ENCODE assay signal across 10 mouse cellular contexts in the genomic region with DNA sequence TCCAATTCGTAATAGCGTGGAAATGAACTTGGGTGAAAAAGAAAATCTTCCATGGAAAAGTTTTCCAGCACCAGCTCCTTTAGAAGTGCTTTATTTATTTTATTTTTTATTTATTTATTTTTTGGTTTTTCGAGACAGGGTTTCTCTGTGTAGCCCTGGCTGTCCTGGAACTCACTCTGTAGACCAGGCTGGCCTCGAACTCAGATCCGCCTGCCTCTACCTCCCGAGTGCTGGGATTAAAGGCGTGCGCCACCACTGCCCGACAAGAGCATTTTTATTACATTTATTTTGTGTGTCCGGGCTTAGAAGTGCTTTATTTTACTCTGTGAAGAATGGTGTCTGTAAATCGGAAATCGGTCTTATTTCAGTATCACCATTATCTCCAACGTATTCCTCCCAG. TPM values are rescaled to one million over a fixed set of nuclear protein-coding genes. Genes with fewer than 3 reads are reported as not detected.
DNase-seq lines count a peak whose midpoint lies in the region; ATAC-seq and TF ChIP-seq lines count a peak whose summit lies in the region.
"Not testable (repeated sequence)": the region's sequence is repeated elsewhere in the genome, so short reads cannot be mapped to it uniquely, and the experiment has no call there.
"Had no signal": no experiment of that assay in that cellular context is flagged by ENCODE, and none has a peak within 500 bp of the region (broad histone marks: within the 10 kb centered on the region; RNA-seq: fewer than 3 reads in every experiment).

No protein-coding gene starts in this region.

- H3K36me3 ChIP-seq in ES-E14 (ENCODE audit: control insufficient read depth, insufficient read depth, low read length, poor library complexity, severe bottlenecking); hindbrain, embryonic 16.5 days (ENCODE audit: control insufficient read depth, insufficient read depth, low read length); liver, embryonic 14.5 days (replicated peaks; ENCODE audit: control insufficient read depth, insufficient read depth, low read depth); midbrain, embryonic 16.5 days (ENCODE audit: control insufficient read depth, insufficient read depth, low read length): not testable (repeated sequence)

- DNase-seq in ES-E14 (ENCODE audit: low read depth, low spot score); layer of hippocampus, adult 2 months (ENCODE audit: low spot score in 2 of 2); liver, embryonic 14.5 days (ENCODE audit: low read depth in 3 of 3, low spot score in 3 of 3): not testable (repeated sequence)
- DNase-seq in cerebellum, postnatal 36 days = peak; percentile 20 to 45
- peak; percentile 28 for DNase-seq in gastrocnemius, postnatal 25 days
- peak; percentile 26 to 36 for DNase-seq in spleen, postnatal 10 days (ENCODE audit: low spot score in 2 of 2)

- in situ Hi-C loops in ES-E14 (cut with MboI; ENCODE audit: low sequenced_read_pairs in 2 of 2, unreplicated experiment in 2 of 2) = not testable (repeated sequence)

- H3K9ac ChIP-seq in ES-E14 (ENCODE audit: insufficient read depth, low read depth, low read length, poor library complexity, severe bottlenecking) = peak overlapping the region; percentile 95; the same call in 1 of the 2 replicates
- H3K9ac ChIP-seq in hindbrain, embryonic 16.5 days (ENCODE audit: low read depth, low read length) = peak overlapping the region; percentile 93
- H3K9ac ChIP-seq in liver, embryonic 14.5 days (replicated peaks) = peak overlapping the region; percentile 86
- H3K9ac ChIP-seq in midbrain, embryonic 16.5 days (ENCODE audit: low read depth, low read length) = peak overlapping the region; percentile 90

- H3K9me3 ChIP-seq in ES-E14 (ENCODE audit: control insufficient read depth, insufficient read depth, low read depth, low read length); hindbrain, embryonic 16.5 days (ENCODE audit: control insufficient read depth, low read length); liver, embryonic 14.5 days (ENCODE audit: control insufficient read depth, low read length); midbrain, embryonic 16.5 days (replicated peaks; ENCODE audit: control insufficient read depth, low read length, poor library complexity, severe bottlenecking): not testable (repeated sequence)

- H3K27ac ChIP-seq in ES-E14 (ENCODE audit: insufficient read depth, low read depth, low read length, poor library complexity, severe bottlenecking) = not testable (repeated sequence)
- peak overlapping the region; percentile 96 for H3K27ac ChIP-seq in hindbrain, embryonic 16.5 days (ENCODE audit: low read depth, low read length)
- peak overlapping the region; percentile 98 for H3K27ac ChIP-seq in layer of hippocampus, adult 2 months
- H3K27ac ChIP-seq in liver, embryonic 14.5 days = peak overlapping the region; percentile 87
- peak overlapping the region; percentile 95 for H3K27ac ChIP-seq in midbrain, embryonic 16.5 days (ENCODE audit: low read length)

- peak; percentile 12; the same call in 1 of the 2 replicates for ATAC-seq in hindbrain, embryonic 16.5 days
- ATAC-seq in liver, embryonic 14.5 days (ENCODE audit: insufficient read depth) = not testable (repeated sequence)
- peak; percentile 51 for ATAC-seq in midbrain, embryonic 16.5 days

- not testable (repeated sequence) for TF ChIP-seq CTCF in layer of hippocampus, adult 2 months (conservative IDR thresholded peaks at IDR 0.05); liver, embryonic 14.5 days (IDR thresholded peaks at IDR 0.05; ENCODE audit: low read depth)

- not testable (repeated sequence) for H3K4me1 ChIP-seq in ES-E14 (ENCODE audit: control insufficient read depth in 2 of 2, insufficient read depth in 2 of 2, low read length in 2 of 2, poor library complexity in 1 of 2)
- peaks cover 19% of the 10 kb centered on the region for H3K4me1 ChIP-seq in hindbrain, embryonic 16.5 days (ENCODE audit: control insufficient read depth, insufficient read depth, low read depth, low read length)
- peaks cover 16 to 18% of the 10 kb centered on the region in 2 experiments for H3K4me1 ChIP-seq in liver, embryonic 14.5 days (replicated peaks; ENCODE audit: control insufficient read depth in 2 of 2, insufficient read depth in 2 of 2, low read length in 1 of 2)
- H3K4me1 ChIP-seq in midbrain, embryonic 16.5 days (ENCODE audit: control insufficient read depth, insufficient read depth, low read length) = peaks cover 26% of the 10 kb centered on the region

- H3K4me2 ChIP-seq in hindbrain, embryonic 16.5 days (ENCODE audit: low read length) = peak overlapping the region; percentile 74
- H3K4me2 ChIP-seq in liver, embryonic 14.5 days (ENCODE audit: low read depth) = peak overlapping the region; percentile 91
- H3K4me2 ChIP-seq in midbrain, embryonic 16.5 days (ENCODE audit: low read length) = peak overlapping the region; percentile 68

- TF ChIP-seq EP300 in liver, embryonic 14.5 days (IDR thresholded peaks at IDR 0.05; ENCODE audit: low read depth) = not testable (repeated sequence)

- WGBS in hindbrain, embryonic 16.5 days = 18% methylated on average over 13 of the region's 13 CpGs
- 20% methylated on average over 13 of the region's 13 CpGs for WGBS in liver, embryonic 14.5 days (ENCODE audit: insufficient replicate concordance)
- 21% methylated on average over 13 of the region's 13 CpGs for WGBS in midbrain, embryonic 16.5 days

- not testable (repeated sequence) for H3K27me3 ChIP-seq in hindbrain, embryonic 16.5 days (replicated peaks; ENCODE audit: control insufficient read depth, insufficient read depth, low read length); liver, embryonic 14.5 days (ENCODE audit: control insufficient read depth, insufficient read depth, low read length); midbrain, embryonic 16.5 days (ENCODE audit: control insufficient read depth, insufficient read depth, low read depth, low read length)

- H3K4me3 ChIP-seq in ES-E14 (ENCODE audit: insufficient read depth in 1 of 2, low read depth in 1 of 2, low read length in 2 of 2, poor library complexity in 1 of 2, severe bottlenecking in 1 of 2) = peak overlapping the region; percentile 70 to 97
- H3K4me3 ChIP-seq in hindbrain, embryonic 16.5 days (ENCODE audit: low read length) = peak overlapping the region; percentile 96
- peak overlapping the region; percentile 98 for H3K4me3 ChIP-seq in layer of hippocampus, adult 2 months
- H3K4me3 ChIP-seq in liver, embryonic 14.5 days (ENCODE audit: insufficient read depth in 1 of 2, low read depth in 2 of 2, low read length in 2 of 2) = peak overlapping the region; percentile 79 to 91
- H3K4me3 ChIP-seq in midbrain, embryonic 16.5 days (ENCODE audit: low read depth, low read length) = peak overlapping the region; percentile 90

RNA-seq across cellular contexts. Expression of a gene that starts 0.4 kb away (rescaled TPM):
- total RNA-seq in ES-E14 (2012; rRNA removed) = 74.5 and 85.3 TPM in 2 replicates
- 10 to 100 TPM; 26.9 to 27.3 TPM for total RNA-seq in gastrocnemius, postnatal 25 days (2021)
- polyA plus RNA-seq in hindbrain, embryonic 16.5 days (2015; fragmentation: Nextera tagmentation; extraction: Ambion mirVana) = 51.4 and 54.6 TPM in 2 replicates
- 10 to 100 TPM; 88.8 to 98.4 TPM for total RNA-seq in layer of hippocampus, adult 2 months (2021)
- 33.7 and 52.4 TPM in 2 replicates for polyA plus RNA-seq in liver, embryonic 14.5 days (2012; rRNA removed)
- 37.2 and 43.7 TPM in 2 replicates for polyA plus RNA-seq in liver, embryonic 14.5 days (2014; fragmentation: Nextera tagmentation; extraction: Ambion mirVana)
- 63.9 and 67.7 TPM in 2 replicates for polyA plus RNA-seq in midbrain, embryonic 16.5 days (2015; fragmentation: Nextera tagmentation; extraction: Ambion mirVana)

RNA-seq across cellular contexts. Expression of a gene that starts 49.4 kb away (rescaled TPM):
- total RNA-seq in ES-E14 (2012; rRNA removed) = 0.18 TPM in 1 of 2 replicates, not detected in the other
- total RNA-seq in gastrocnemius, postnatal 25 days (2021) = not detected
- 1.1 and 1.5 TPM in 2 replicates for polyA plus RNA-seq in hindbrain, embryonic 16.5 days (2015; fragmentation: Nextera tagmentation; extraction: Ambion mirVana)
- total RNA-seq in layer of hippocampus, adult 2 months (2021) = under 1 TPM; 0.51 to 0.54 TPM
- 0.08 and 0.17 TPM in 2 replicates for polyA plus RNA-seq in liver, embryonic 14.5 days (2012; rRNA removed)
- polyA plus RNA-seq in liver, embryonic 14.5 days (2014; fragmentation: Nextera tagmentation; extraction: Ambion mirVana) = 0.09 and 0.24 TPM in 2 replicates
- 0.75 and 1.6 TPM in 2 replicates for polyA plus RNA-seq in midbrain, embryonic 16.5 days (2015; fragmentation: Nextera tagmentation; extraction: Ambion mirVana)

RNA-seq across cellular contexts. Expression of a gene that starts 49.5 kb away (rescaled TPM):
- not detected in 2 replicates for total RNA-seq in ES-E14 (2012; rRNA removed)
- not detected for total RNA-seq in gastrocnemius, postnatal 25 days (2021)
- polyA plus RNA-seq in hindbrain, embryonic 16.5 days (2015; fragmentation: Nextera tagmentation; extraction: Ambion mirVana) = not detected in 2 replicates
- not detected for total RNA-seq in layer of hippocampus, adult 2 months (2021)
- not detected in 2 replicates for polyA plus RNA-seq in liver, embryonic 14.5 days (2012; rRNA removed)
- not detected in 2 replicates for polyA plus RNA-seq in liver, embryonic 14.5 days (2014; fragmentation: Nextera tagmentation; extraction: Ambion mirVana)
- polyA plus RNA-seq in midbrain, embryonic 16.5 days (2015; fragmentation: Nextera tagmentation; extraction: Ambion mirVana) = not detected in 2 replicates
- total RNA-seq: adrenal gland, adult 8-10 months; heart, adult 8-10 months had no signal
